In genomic region chr16:77238358-77239175, GRCm38 (mm10) we compare ENCODE assay signal across 8 mouse cellular contexts.
DNase-seq lines count a peak whose midpoint lies in the region; ATAC-seq lines count a peak whose summit lies in the region.

No protein-coding gene starts in this region.

- ATAC-seq in CD4-positive, CD25-positive, alpha-beta regulatory T cell, adult 4 months, result no peak

- DNase-seq in cerebellum, adult 11-12 months, result peak; percentile 10
- DNase-seq in cerebellum, adult 9-11 months, result no peak
- DNase-seq in 3T3-L1 (ENCODE audit: low read depth, low spot score), result peak; percentile 26
- DNase-seq in frontal cortex, adult 2 months (ENCODE audit: extremely low spot score in 1 of 2, low spot score in 1 of 2), result peak; percentile 13 to 46
- peak; percentile 63 for DNase-seq in mesoderm, embryonic 11.5 days (ENCODE audit: low read depth, low spot score)
- DNase-seq in Muller cell, postnatal 12 days (ENCODE audit: inconsistent ontology term), result no peak
- DNase-seq in B cell, adult 2 months, result no peak

Comparison
In these comparisons a context has a peak if more than half of its experiments do, and no peak if none do; other contexts are left out.
1. DNase-seq: peak in cerebellum, adult 11-12 months (single experiment), 3T3-L1 (single experiment), frontal cortex, adult 2 months (2 of 2) and mesoderm, embryonic 11.5 days (single experiment); none in cerebellum, adult 9-11 months (single experiment), Muller cell, postnatal 12 days (single experiment) and B cell, adult 2 months (0 of 2).